Mouse (Mus musculus) limb, embryonic 10.5 days (tissue): ENCODE measurements around the gene Spop. TPM values are rescaled to one million over a fixed set of nuclear protein-coding genes. Genes with fewer than 3 reads are reported as not detected.

Source experiments
- DNase-seq: peaks from one replicate; pipeline ENCODE4 v3.0.0-alpha.2; 2017; ENCODE audit warnings: low spot score
- H3K27ac ChIP-seq: fragments of 300-500 bp; sonication (generic); 2 replicates; pipeline ENCODE4 v1.5.1; 2016; ENCODE audit warnings: mild to moderate bottlenecking
- H3K27me3 ChIP-seq: fragments of 300-500 bp; sonication (generic); 2 replicates; pipeline ENCODE4 v1.6.1; 2016; ENCODE audit warnings: low read depth, mild to moderate bottlenecking; ENCODE audit not compliant: poor library complexity, severe bottlenecking
- H3K36me3 ChIP-seq: fragments of 300-500 bp; sonication (generic); 2 replicates; pipeline ENCODE4 v1.6.1; 2016; ENCODE audit warnings: mild to moderate bottlenecking, moderate library complexity
- H3K4me1 ChIP-seq: fragments of 300-500 bp; sonication (generic); 2 replicates; pipeline ENCODE4 v1.6.1; 2016
- H3K4me3 ChIP-seq: fragments of 300-500 bp; sonication (generic); 2 replicates; pipeline ENCODE4 v1.5.1; 2016; ENCODE audit warnings: mild to moderate bottlenecking, moderate library complexity
- H3K9me3 ChIP-seq: fragments of 300-500 bp; sonication (generic); replicated peaks from 2 replicates; pipeline ENCODE4 v1.6.1; 2016; ENCODE audit warnings: mild to moderate bottlenecking
- WGBS: fragments of 180-500 bp; shearing (Covaris S2); methylation state at CpG from one replicate; pipeline ENCODE4 v1.1.7; 2016; 5-methylcytosine and 5-hydroxymethylcytosine counted together
- polyA plus RNA-seq: library from polyadenylated mRNA; unstranded; fragments of >200 nt; fragmentation: Nextera tagmentation; extraction: Ambion mirVana; gene quantifications from 2 replicates; pipeline ENCODE4 v1.2.1, GENCODE M21; 2016

The Spop gene
- polyA plus RNA-seq, result 95.3 and 123 TPM in 2 replicates

GRCm38 (mm10) chr11:95413641-95414535 lies at the start of gene Spop:
TSS of gene Spop (plus strand) at chr11:95414080.
- peak within 1 kb of the TSS; percentile 86 for H3K27ac ChIP-seq

GRCm38 (mm10) chr11:95364388-95364787 lies 49.5 kb upstream of the Spop start:
- Histone ChIP-seq H3K27me3 (no peaks in the 10 kb centered on the region), H3K4me1 (peaks cover 6% of the 10 kb centered on the region; the same call in 1 of the 2 replicates), H3K9me3 (no peaks in the 10 kb centered on the region), H3K36me3 (peaks cover 19% of the 10 kb centered on the region), H3K4me3 (no peak overlapping the region), H3K27ac (no peak overlapping the region)
- no peak for DNase-seq
- 90% methylated on average over 5 of the region's 5 CpGs for WGBS

More at GRCm38 (mm10) chr11:95413641-95414535, at the start of gene Spop:
- Histone ChIP-seq H3K36me3 (peaks cover 8% of the 10 kb centered on the region), H3K4me1 (peaks cover 22% of the 10 kb centered on the region), H3K4me3 (peak within 1 kb of the TSS; percentile 73), H3K9me3 (no peaks in the 10 kb centered on the region), H3K27me3 (no peaks in the 10 kb centered on the region)
- peak; percentile 91 for DNase-seq
- WGBS, result 3% methylated on average over 52 of the region's 58 CpGs

GRCm38 (mm10) chr11:95365596-95365995 lies 48.3 kb upstream of the Spop start:
- Histone ChIP-seq H3K9me3 (no peaks in the 10 kb centered on the region), H3K36me3 (peaks cover 26% of the 10 kb centered on the region), H3K4me3 (no peak overlapping the region), H3K27ac (no peak overlapping the region), H3K4me1 (peaks cover 6% of the 10 kb centered on the region; the same call in 1 of the 2 replicates), H3K27me3 (no peaks in the 10 kb centered on the region)
- WGBS, result 91% methylated on average over 10 of the region's 10 CpGs
- no peak for DNase-seq

GRCm38 (mm10) chr11:95366280-95366897 lies 47.5 kb upstream of the Spop start:
- no peak for DNase-seq
- Histone ChIP-seq H3K27ac (no peak overlapping the region), H3K4me3 (no peak overlapping the region), H3K9me3 (no peaks in the 10 kb centered on the region), H3K4me1 (peaks cover 6% of the 10 kb centered on the region; the same call in 1 of the 2 replicates), H3K36me3 (peaks cover 32% of the 10 kb centered on the region), H3K27me3 (no peaks in the 10 kb centered on the region)
- 79% methylated on average over 6 of the region's 6 CpGs for WGBS

GRCm38 (mm10) chr11:95367011-95367735 lies 46.7 kb upstream of the Spop start:
- H3K27me3 ChIP-seq, result no peaks in the 10 kb centered on the region
- WGBS, result 87% methylated on average over 8 of the region's 8 CpGs
- H3K4me1 ChIP-seq, result peaks cover 6% of the 10 kb centered on the region; the same call in 1 of the 2 replicates
- H3K4me3 ChIP-seq, result no peak overlapping the region
- H3K36me3 ChIP-seq, result peaks cover 38% of the 10 kb centered on the region
- no peak for DNase-seq
- no peak overlapping the region for H3K27ac ChIP-seq
- no peaks in the 10 kb centered on the region for H3K9me3 ChIP-seq

GRCm38 (mm10) chr11:95368231-95368823 lies 45.6 kb upstream of the Spop start:
- 94% methylated on average over 8 of the region's 8 CpGs for WGBS
- DNase-seq, result no peak
- no peaks in the 10 kb centered on the region for H3K9me3 ChIP-seq
- H3K27me3 ChIP-seq, result no peaks in the 10 kb centered on the region
- no peak overlapping the region for H3K27ac ChIP-seq
- H3K36me3 ChIP-seq, result peaks cover 50% of the 10 kb centered on the region
- H3K4me3 ChIP-seq, result no peak overlapping the region
- peaks cover 6% of the 10 kb centered on the region; the same call in 1 of the 2 replicates for H3K4me1 ChIP-seq

- DNase-seq, result no peak
- no peaks in the 10 kb centered on the region for H3K27me3 ChIP-seq
- H3K27ac ChIP-seq, result no peak overlapping the region
- no peaks in the 10 kb centered on the region for H3K9me3 ChIP-seq
- 96% methylated on average over 4 of the region's 4 CpGs for WGBS
- H3K4me3 ChIP-seq, result no peak overlapping the region
- peaks cover 6% of the 10 kb centered on the region; the same call in 1 of the 2 replicates for H3K4me1 ChIP-seq
- H3K36me3 ChIP-seq, result peaks cover 53% of the 10 kb centered on the region
Observed at GRCm38 (mm10) chr11:95368871-95369270, 45.0 kb upstream of the Spop start.

GRCm38 (mm10) chr11:95369964-95370890 lies 43.7 kb upstream of the Spop start:
- H3K4me1 ChIP-seq, result peaks cover 6% of the 10 kb centered on the region; the same call in 1 of the 2 replicates
- 81% methylated on average over 15 of the region's 15 CpGs for WGBS
- DNase-seq, result no peak
- H3K27ac ChIP-seq, result no peak overlapping the region
- no peaks in the 10 kb centered on the region for H3K27me3 ChIP-seq
- H3K9me3 ChIP-seq, result no peaks in the 10 kb centered on the region
- no peak overlapping the region for H3K4me3 ChIP-seq
- peaks cover 61% of the 10 kb centered on the region for H3K36me3 ChIP-seq

- H3K36me3 ChIP-seq, result peaks cover 65% of the 10 kb centered on the region
- H3K4me3 ChIP-seq, result no peak overlapping the region
- H3K27ac ChIP-seq, result no peak overlapping the region
- WGBS, result 91% methylated on average over 7 of the region's 7 CpGs
- H3K27me3 ChIP-seq, result no peaks in the 10 kb centered on the region
- no peaks in the 10 kb centered on the region for H3K9me3 ChIP-seq
- H3K4me1 ChIP-seq, result no peaks in the 10 kb centered on the region; the same call in 1 of the 2 replicates
- DNase-seq, result no peak
Observed at GRCm38 (mm10) chr11:95371182-95371581, 42.7 kb upstream of the Spop start.

GRCm38 (mm10) chr11:95378926-95379325 lies 35.0 kb upstream of the Spop start:
- H3K36me3 ChIP-seq, result peaks cover 83% of the 10 kb centered on the region
- 83% methylated on average over 9 of the region's 9 CpGs for WGBS
- DNase-seq, result no peak
- no peaks in the 10 kb centered on the region for H3K27me3 ChIP-seq
- no peaks in the 10 kb centered on the region for H3K9me3 ChIP-seq
- H3K27ac ChIP-seq, result no peak overlapping the region
- H3K4me1 ChIP-seq, result no peaks in the 10 kb centered on the region
- H3K4me3 ChIP-seq, result no peak overlapping the region

- Histone ChIP-seq H3K27me3 (no peaks in the 10 kb centered on the region), H3K27ac (no peak overlapping the region), H3K4me1 (no peaks in the 10 kb centered on the region), H3K9me3 (no peaks in the 10 kb centered on the region), H3K4me3 (no peak overlapping the region), H3K36me3 (peaks cover 77% of the 10 kb centered on the region)
- WGBS, result 84% methylated on average over 5 of the region's 5 CpGs
- DNase-seq, result no peak
Observed at GRCm38 (mm10) chr11:95379552-95379951, 34.3 kb upstream of the Spop start.
